Mouse (Mus musculus): ENCODE data around the gene Brpf1.

Brpf1 gene

GRCm38 (mm10) chr6:113352820-113353219, 45.9 kb downstream of the Brpf1 start:
- no peak for DNase-seq (ENCODE audit: low spot score in 2 of 2)

GRCm38 (mm10) chr6:113353696-113354095, 46.8 kb downstream of the Brpf1 start:
- no peak for DNase-seq (ENCODE audit: low spot score in 2 of 2)

GRCm38 (mm10) chr6:113361476-113361875, 54.5 kb downstream of the Brpf1 start:
- DNase-seq (ENCODE audit: low spot score in 2 of 2): no peak

GRCm38 (mm10) chr6:113362241-113362640, 55.3 kb downstream of the Brpf1 start:
- no peak for DNase-seq (ENCODE audit: low spot score in 2 of 2)

- DNase-seq (ENCODE audit: low spot score in 2 of 2): no peak
These were observed 57.7 kb downstream of the Brpf1 start for GRCm38 (mm10) chr6:113364518-113365135.

GRCm38 (mm10) chr6:113366639-113367038, 59.7 kb downstream of the Brpf1 start:
- DNase-seq (ENCODE audit: low spot score in 2 of 2): no peak

GRCm38 (mm10) chr6:113367574-113367973, 60.6 kb downstream of the Brpf1 start:
- DNase-seq (ENCODE audit: low spot score in 2 of 2): no peak

GRCm38 (mm10) chr6:113368124-113368523, 61.2 kb downstream of the Brpf1 start:
- no peak for DNase-seq (ENCODE audit: low spot score in 2 of 2)

- no peak for DNase-seq (ENCODE audit: low spot score in 2 of 2)
These were observed 61.6 kb downstream of the Brpf1 start for GRCm38 (mm10) chr6:113368577-113368976.

- DNase-seq (ENCODE audit: low spot score in 2 of 2): no peak
These were observed 63.4 kb downstream of the Brpf1 start for GRCm38 (mm10) chr6:113370194-113370929.

- no peak for DNase-seq (ENCODE audit: low spot score in 2 of 2)
These were observed 66.6 kb downstream of the Brpf1 start for GRCm38 (mm10) chr6:113373491-113373890.

Measured in right cerebral cortex, postnatal 36 days (tissue).